Mouse (Mus musculus) skeletal muscle tissue, adult 2 months (tissue): ENCODE data around the gene Lmna.
A peak's percentile ranks its signal among the peaks of the same experiment; 100 is the strongest.

Experiments used
- DNase-seq: peaks from one replicate; pipeline ENCODE4 v3.0.0-alpha.2; 2012; ENCODE audit warnings: low read depth, low spot score

Lmna gene

DNA sequence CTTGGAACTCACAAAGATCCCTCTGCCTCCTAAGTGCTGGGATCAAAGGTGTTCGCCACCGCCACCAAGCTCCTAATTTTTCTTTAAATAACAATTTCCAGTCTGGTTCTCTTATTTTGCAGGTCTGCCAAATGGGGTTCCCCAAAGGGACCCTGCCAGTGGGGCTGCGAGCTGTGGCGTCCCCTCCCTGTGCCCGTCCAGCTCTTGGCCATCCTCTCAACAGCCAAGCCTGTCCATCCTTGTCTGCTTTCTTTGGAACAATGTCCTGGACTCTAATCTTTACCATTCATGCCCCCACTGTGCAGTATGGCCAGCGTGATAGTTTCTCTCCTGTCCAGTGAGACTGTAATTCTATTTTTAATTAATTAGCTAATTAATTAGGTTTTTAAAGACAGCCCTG lies 11.4 kb upstream of the Lmna start:
- DNase-seq: no peak

DNA sequence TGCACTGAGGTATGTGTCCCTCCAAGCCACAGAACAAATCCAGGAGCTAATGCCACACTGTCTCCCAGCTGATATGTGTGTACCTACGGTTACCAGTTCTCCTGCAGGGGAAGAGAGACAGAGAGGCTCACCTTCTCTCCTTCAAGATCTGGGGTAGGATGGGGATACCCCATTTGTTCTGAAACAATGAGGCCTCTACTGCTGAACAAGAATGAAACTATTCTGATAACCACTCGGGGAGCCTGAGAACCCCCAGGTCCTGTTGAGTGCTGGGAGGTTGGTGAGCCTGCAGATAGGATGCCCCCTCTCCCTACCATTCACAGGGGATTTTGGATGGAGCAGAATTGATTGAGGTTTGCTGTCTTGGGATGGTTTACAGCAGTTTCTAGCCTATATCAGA lies 10.3 kb upstream of the Lmna start:
- DNase-seq: no peak

DNA sequence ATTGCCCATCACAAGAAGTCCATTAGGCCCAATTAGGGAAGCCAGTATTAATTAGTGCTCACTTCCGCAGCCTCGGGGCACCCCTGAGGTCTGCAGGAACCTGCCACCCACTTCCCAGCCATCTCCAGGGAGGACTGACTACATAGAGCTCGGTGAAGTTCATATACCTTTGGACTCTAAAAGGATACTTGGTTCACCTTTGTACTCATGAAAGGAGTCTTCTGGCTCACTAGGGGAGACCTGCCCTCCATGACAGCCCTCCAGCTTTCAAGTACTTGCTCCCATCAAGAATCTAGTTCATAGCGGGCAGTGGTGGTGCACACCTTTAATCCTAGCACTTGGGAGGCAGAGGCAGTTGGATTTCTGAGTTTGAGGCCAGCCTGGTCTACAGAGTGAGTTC lies 8.7 kb upstream of the Lmna start:
- DNase-seq: no peak

DNA sequence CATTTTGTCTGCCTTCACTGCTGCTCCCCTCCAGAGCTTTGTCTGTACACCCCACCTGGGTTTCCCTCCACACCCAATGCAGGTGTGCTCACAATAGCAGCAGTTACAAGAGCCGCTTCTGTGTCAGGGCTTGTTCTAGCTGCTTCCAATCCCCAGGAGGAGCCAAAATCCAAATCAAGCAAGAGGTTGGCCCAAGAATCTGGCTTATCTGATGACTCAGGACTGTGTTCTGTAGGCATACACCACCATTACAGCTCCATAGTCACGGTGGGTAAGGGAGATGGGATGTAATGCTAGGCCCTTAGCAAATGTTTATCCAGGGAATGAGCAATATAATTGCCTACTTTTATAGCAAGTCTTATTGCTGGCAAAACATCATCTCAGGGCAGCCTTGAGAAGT lies 6.7 kb upstream of the Lmna start:
- DNase-seq: no peak

DNA sequence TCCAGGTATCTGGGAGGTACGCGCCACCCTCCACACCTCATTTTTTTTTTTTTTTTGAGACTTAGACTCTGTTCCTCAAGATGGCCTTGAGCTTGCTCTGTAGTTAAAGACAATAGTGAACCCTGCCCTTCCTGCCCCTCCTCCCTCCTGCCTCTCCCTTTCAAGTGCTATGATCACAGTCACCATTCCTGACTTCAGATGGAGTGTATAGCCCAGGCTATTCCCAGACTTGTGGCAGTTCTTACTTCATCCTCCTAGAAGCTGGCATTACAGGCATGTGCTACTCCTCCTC lies 5.3 kb upstream of the Lmna start:
- DNase-seq: no peak

DNA sequence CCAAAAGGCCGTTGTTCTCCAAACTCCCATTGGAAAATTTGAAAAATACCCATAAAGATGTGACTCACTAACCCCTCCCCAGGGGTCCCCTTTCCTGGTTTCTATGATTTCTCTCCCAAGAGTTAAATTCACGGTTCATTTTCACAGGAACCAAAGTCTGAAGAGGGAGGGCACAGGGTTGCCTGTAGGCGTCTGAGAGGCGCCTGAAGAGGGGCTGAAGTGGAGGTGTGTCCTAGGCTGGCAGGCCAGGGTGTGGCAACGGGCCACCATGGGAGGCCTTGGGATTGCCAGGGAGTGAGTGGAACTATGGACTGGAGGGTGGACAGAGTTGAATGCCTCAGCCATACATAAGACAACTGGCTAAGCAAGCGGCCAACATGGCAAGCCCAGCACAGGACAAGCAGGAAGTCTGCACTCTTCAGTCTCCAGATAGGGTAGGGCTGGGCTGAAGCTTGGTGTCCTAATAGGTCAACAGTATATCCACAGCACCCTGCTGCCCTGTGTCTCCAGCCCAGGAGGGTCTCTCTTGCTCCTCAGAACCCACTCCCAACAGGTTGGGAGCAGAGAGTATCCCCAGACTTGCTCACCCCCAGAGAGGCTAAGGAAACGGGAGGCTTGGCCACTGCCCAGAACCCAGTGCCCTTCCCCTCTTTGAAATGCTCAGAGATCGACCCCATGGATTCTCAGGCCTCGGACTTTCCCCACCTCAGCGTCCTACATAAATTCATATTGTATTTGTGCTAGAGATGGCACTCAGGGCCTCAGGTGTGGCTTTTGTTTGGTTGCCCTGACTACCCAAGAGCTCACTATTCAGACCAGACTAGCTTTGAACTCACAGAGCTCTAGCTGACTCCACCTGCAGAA lies 4.7 kb upstream of the Lmna start:
- DNase-seq: no peak

DNA sequence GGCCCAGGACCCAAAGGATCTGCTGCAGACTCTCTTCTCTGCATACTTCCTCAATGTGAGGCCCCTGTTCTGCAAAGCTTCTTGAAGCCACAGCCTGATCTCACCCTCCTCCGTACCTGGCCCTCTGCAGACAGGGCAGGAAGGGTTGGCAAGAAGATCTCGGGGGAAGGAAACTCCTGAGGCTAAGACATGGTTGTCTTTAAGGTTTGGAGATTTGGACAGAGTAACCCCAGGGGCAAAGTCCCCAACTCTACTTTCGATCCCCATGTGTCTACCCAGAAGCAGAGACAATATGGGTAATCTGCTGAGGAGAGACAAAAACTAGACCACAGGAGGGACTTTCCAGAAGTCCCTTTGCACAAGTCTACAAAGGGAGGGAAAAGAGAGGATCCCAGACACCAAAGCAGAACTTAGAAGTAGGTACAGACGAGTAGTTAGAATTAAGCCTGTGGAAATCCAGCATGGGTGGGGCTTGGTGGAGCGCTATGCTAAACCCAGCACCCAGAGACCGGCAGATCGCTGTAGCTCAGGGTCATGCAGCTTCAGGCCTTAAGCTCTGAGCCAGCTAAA lies 3.9 kb upstream of the Lmna start:
- DNase-seq: no peak

DNA sequence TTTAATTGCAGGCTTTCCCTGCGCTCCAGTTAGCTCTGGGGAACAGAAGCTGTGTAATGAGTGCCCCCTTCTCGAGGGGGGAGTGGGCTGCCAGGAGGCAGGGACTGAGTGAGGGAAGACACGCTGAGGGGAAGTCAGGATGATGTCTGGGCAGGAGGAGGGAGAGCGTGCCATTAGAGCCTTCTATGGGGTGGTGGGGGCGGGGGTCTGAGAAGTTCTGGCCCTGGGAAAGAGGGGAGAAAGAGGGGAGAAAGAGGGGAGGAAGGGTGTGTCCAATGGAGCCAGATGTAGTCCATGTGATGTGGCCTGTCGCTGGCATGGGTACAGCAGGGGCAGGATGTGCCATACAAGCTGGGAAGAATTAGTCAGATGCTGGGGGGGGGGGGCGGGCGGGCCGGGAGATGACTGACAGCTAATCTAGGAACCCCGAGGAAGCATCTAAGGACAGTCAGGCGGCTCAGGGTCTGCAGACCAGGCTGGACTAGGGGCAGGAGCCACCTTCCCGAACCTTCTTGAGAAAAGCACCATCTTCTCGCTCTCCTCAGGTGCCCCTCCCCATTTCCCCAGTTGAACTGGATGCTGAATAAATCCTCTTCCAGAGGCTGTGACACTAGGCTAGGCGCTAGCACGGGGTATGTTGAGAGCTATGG lies 3.3 kb upstream of the Lmna start:
- DNase-seq: no peak

DNA sequence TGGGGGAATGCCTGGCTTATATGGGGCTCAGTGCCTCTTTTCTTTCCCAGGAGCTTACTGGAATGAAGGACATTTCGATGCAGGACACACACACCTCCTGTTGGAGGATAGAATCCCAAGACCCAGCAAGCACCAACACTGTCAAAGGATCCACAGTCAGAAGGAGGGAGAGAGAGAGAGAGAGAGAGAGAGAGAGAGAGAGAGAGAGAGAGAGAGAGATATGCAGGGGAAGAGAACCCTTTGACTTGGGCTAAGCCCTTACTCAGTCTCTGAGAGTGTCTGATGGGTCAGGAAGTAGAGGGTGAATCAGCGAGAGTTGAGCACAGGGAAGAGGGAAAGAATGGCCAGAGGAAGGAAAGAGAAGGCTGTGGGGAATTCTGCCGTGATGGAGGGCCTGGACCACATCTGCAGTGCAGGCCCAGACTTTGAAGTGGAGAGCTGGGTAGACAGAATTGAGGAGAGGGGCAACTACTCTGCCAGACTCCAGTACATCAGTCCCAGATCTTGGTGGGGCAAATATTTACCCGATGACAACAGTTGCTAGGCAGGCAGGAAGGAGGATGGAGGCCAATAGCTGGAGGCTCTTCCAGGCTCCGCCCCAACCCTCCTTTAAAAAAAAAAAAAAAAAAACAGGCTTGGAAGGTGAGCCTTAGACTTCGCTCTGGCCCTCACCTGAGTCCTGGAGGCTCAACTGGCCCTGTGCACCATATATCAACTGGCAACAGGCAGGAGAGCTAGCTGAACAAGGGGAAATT lies 2.6 kb upstream of the Lmna start:
- no peak for DNase-seq

DNA sequence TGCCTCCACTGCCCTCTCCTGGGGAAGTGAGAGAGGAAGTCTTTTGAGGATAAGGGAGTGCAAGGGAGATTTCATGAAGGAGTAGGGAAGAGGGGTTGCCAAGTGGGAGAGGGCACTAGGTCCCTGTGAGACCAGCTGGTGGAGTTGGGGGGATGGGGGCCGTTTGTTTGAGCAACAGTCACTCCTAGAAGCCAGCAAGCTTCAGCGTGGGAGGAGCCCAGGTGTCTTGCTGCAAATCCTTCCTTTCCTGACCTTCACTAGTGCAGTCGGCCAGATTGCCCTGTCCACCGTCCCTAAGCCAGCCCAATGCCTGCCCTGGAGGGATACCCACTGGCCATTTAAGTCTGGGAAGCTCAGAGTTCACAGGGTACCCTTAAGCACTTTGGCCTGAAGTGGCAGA lies 1.8 kb upstream of the Lmna start:
- DNase-seq: no peak

DNA sequence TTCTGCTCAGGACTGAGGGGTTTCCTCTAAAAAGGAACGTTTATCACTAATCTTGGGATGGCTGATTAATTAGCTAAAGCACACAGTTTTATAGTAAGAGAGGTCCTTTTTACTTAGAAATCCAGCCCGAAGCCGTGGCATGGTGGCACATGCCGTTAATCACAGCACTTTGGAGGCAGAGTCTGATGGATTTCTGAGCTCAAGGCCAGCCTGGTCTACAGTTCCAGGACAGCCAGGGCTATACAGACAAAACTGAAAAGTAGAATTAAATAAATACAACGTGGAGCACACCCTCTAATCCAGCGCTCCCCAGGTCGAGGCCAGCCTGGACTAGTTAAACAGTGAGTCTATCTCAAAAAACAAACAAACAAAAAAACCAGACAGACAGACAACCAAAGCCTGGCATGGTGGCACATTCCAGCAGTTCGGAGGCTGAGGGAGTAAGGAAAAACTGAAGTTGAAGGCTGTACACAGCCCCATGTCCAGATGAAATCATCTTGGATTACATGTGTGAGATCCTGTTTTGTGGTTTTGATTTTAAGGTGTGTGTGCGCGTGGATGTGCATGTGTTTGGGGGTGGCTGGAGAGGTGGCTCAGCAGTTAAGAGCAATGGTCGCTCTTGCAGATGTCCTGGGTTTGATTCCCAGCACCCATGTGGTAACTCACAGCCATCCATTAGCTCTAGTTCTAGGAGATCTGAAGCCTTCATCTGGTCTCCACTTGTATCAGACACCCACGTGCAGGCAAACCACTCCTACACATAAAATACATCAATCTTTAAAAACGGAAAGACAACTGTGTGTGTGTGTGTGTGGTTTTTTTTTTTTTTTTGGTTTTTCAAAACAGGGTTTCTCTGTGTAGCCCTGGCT lies 899 bp upstream of the Lmna start:
- DNase-seq: no peak

DNA sequence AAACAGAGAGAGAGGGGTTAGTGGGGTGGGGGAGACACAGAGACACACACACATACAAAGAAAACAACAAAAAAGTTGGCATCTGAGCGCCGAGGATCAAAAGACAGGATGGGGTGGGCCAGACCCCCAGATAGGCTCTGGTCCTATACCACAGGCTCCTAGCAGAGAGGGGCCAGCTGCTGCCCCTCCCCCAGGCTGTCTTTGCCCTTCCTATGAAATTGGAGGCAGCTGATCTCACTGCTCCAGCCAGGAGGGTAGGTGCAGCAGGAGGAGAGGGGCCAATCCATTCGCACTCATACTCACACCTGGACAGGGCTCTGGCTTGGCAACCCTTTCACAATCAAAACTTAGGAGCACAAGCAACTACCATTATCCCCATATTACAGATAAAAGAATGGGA lies 506 bp downstream of the Lmna start:
- DNase-seq: no peak

DNA sequence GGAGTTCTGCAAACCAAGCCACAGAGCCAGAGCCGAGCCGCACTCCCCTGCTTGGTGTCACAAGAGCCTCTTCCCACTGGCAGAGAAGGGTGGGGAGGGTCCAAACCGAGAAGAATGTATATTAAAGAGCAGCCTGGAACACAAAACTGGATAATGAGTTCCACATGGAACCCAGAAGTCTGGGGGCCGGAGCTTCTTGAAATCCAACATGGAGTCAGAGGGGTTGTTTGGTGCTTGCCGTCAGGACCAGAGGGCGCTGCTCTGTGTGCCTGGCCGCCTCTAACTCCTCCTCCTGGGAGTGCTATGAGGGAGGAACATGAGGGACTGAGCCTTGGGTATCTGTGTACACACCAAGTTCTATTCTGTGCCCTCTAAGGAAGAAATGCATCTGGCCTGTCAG lies 4.0 kb downstream of the Lmna start:
- no peak for DNase-seq

DNA sequence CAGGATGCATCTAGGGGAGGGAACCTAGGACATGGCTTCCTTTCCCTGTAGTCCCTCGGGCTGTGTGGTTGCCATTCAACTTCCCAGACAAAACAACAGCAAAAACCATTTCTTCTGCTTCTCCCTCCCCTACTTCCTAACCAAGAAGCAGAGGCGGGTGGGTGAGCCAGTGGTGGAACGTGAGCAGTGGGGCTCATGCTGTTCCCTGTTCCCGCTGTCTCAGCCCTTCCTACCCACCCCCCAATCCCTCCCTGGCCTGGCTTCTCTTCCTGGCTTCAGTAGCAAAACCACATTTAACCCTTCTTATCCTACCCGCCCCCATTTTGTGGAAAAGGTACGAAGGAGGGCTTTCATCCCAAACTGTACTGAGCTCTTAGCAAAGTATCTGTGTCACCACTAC lies 4.7 kb downstream of the Lmna start:
- no peak for DNase-seq

DNA sequence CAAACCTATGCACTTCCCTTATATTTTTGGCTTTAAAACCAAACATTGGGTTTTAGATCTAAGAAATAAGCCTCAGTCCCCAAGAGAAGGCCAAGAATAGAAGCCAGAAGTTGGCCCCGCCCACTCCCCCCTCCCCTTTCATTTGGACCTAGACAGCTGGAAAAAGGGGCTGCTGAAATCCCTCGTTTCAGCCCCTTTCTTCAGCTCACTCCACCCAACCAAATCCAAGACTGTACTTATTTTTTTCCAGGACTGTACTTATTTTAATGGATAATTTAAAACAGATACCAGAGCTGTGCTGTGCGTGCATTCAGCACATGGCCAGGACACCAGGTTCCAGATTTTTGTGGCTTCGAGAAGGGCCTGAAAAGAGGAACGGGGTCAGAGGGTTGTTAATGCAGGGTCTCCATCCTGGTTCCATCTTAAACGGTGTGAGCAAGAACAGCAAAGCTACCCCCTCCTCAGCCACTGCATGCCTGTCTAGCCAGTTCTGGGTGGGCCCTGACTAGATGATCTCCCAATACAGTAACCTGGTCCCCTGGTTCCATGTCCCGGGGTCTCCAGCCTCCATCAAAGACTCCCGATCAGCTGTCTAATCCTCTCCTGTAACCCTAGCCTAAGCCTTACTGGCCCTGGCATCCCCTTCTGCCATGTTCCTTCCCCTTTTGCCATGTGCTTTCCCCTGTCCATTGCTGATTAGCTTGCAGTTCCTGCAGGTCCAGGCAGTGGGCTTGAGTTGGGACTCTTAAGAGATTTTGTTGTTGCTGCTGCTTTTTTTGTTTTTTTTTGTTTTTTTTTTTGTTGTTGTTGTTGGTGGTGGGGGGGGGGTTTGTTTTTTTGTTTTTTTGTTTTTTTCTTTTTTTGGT lies 5.6 kb downstream of the Lmna start:
- DNase-seq: no peak

DNA sequence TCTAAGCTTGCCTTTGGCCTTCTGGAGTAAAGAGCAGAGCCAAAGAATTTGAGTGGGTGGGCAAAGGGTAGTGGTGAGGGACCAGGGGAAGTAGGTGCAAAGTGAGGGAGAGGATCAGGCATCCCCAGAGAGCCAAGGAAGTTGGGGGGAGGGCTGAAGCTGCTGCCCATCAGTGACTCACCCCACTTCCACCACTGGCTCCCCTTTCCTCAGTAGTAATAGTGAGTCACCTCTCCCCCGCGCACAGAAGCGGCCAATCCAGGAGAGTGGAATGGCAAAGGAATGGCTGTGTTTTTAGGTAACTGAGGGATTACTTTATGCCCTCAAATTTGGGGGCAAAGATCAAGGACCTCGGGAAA lies 6.3 kb downstream of the Lmna start:
- no peak for DNase-seq

DNA sequence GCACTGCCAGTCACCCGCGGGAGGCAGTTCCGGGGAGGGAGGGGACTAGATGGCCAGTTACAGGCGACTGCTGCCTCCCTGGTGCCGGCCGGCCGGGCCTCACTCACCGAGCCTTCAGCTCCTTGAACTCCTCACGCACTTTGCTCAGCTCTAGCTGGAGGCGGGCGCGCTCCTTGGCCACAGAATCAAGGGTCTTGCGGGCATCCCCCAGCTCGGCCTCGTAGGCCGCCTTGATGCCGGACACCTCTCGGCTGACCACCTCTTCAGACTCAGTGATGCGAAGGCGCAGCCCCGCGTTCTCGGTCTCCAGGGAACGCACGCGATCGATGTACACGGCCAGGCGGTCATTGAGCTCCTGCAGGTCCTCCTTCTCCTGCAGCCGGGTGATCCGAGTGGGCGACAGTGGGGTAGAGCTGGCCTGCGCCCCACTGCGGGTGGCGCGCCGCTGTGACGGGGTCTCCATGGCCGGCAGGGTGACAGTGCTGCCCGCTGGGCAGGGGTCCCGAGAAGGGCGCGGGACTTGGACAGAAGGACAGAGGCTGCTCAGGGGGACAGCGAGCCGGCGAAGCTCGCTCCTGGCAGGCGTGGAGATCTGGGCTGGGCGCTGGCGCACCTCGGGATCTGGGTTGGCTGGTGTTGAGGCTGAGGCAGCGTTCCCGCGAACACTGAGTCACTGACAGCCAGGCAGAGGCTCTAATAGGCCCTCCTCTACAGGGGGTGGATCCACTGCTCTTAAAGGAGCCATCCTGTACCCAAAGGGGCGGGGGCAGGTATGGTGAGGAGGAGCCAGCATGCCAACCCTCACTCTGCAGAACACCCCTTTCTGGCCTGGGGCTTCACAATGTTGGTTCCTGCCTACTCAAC lies 6.9 kb downstream of the Lmna start:
- peak; percentile 95 for DNase-seq

DNA sequence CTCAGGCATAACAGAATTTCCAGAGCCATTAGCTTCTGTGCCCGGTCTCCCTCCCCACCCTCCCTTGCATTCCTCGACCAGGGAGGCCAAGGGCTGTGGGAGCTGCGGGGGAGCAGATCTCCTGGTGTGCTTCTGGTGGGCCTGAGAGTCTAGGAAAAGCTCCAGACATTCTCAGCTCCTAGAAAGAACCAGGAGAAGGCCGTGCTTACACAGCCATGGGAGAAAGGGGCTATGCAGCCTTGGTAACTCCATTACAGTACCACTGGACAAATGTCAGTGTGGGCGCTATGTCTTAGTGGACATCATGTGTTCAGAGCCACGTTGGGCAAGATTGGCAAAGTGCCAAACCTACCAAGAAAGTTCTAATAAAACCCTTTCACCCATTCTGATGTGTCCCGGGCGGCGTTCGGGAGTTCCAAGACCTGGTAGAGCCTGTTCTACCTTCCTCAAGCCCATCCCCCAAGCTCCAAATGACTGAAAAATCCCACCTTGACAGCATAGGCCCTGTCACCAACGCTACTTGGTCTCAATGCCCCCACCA lies 7.7 kb downstream of the Lmna start:
- DNase-seq: no peak

DNA sequence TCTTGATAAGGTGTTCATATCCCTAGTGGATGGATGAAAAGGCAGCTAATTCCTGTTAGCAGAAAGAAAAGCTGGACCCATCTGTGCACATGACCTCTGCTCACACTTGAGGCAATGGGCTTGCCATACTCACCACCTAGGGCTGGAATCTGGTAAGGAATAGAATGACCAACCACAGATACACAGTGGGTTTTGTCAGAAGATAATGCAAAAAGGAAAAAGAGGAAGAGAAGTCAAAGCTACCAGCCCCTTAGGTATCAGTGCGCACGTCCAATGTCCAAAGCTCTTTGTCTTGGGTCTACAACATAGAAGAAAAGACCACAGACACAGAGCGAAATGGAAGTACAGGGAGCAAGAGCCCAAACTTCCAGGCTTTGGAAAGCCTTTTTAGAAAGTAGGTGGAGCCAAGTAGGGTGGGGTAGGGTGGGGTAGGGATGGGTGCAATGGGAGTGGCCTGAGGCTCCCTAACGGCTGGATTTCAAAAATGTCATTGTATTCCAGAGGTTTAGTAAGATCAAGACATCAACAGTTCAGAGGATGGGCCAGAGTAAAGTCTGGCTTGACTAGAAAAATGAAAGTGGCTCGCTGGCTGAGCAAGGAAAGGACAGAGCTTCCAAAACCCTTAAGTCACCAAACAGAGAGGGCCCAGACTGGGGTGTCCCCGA lies 8.3 kb downstream of the Lmna start:
- no peak for DNase-seq
